Mouse (Mus musculus): ENCODE data around the gene Grm1.

Gene Grm1

GRCm38 (mm10) chr10:10733092-10733491, 349.1 kb downstream of the Grm1 start:
- no peak for DNase-seq (ENCODE audit: low read depth, low spot score)

GRCm38 (mm10) chr10:10726501-10726900, 355.7 kb downstream of the Grm1 start:
- no peak for DNase-seq (ENCODE audit: low read depth, low spot score)

- no peak for DNase-seq (ENCODE audit: low read depth, low spot score)
Observed at GRCm38 (mm10) chr10:10710837-10711236, 371.3 kb downstream of the Grm1 start.

GRCm38 (mm10) chr10:10710359-10710758, 371.8 kb downstream of the Grm1 start:
- no peak for DNase-seq (ENCODE audit: low read depth, low spot score)

GRCm38 (mm10) chr10:10708031-10708430, 374.1 kb downstream of the Grm1 start:
- no peak for DNase-seq (ENCODE audit: low read depth, low spot score)

- no peak for DNase-seq (ENCODE audit: low read depth, low spot score)
Observed at GRCm38 (mm10) chr10:10701326-10701725, 380.8 kb downstream of the Grm1 start.

- DNase-seq (ENCODE audit: low read depth, low spot score) = no peak
Observed at GRCm38 (mm10) chr10:10700903-10701302, 381.3 kb downstream of the Grm1 start.

- peak; percentile 53 for DNase-seq (ENCODE audit: low read depth, low spot score)
Observed at GRCm38 (mm10) chr10:10697497-10697896, 384.7 kb downstream of the Grm1 start.

- no peak for DNase-seq (ENCODE audit: low read depth, low spot score)
Observed at GRCm38 (mm10) chr10:10689668-10690223, 392.4 kb downstream of the Grm1 start.

- DNase-seq (ENCODE audit: low read depth, low spot score) = peak; percentile 51
Observed at GRCm38 (mm10) chr10:10688907-10689667, 393.1 kb downstream of the Grm1 start.

- no peak for DNase-seq (ENCODE audit: low read depth, low spot score)
Observed at GRCm38 (mm10) chr10:10681048-10681447, 401.1 kb downstream of the Grm1 start, which contains the start of gene Gm10944. Gene Gm10944 (plus strand): TSS chr10:10681348.

GRCm38 (mm10) chr10:10659976-10660375, 422.2 kb downstream of the Grm1 start:
- DNase-seq (ENCODE audit: low read depth, low spot score) = no peak

GRCm38 (mm10) chr10:10659161-10659560, 423.0 kb downstream of the Grm1 start:
- no peak for DNase-seq (ENCODE audit: low read depth, low spot score)

- no peak for DNase-seq (ENCODE audit: low read depth, low spot score)
Observed at GRCm38 (mm10) chr10:10656621-10657020, 425.5 kb downstream of the Grm1 start.

GRCm38 (mm10) chr10:10655991-10656390, 426.2 kb downstream of the Grm1 start:
- no peak for DNase-seq (ENCODE audit: low read depth, low spot score)

Data from telencephalon, adult 2 months (tissue).